Mouse (Mus musculus) limb, embryonic 14.5 days (tissue): Measurements from ENCODE around the gene Haus8. TPM values are rescaled to one million over a fixed set of nuclear protein-coding genes. Genes with fewer than 3 reads are reported as not detected.
"Not testable (repeated sequence)": the region's sequence is repeated elsewhere in the genome, so short reads cannot be mapped to it uniquely, and the experiment has no call there.

Experiments
- ATAC-seq: fragments of 200-750 bp; cut with Nextera tagmentation; 2 replicates; pipeline ENCODE4 v1.8.0; 2017; ENCODE audit warnings: low read depth, moderate number of reproducible peaks, moderate TSS enrichment; ENCODE audit not compliant: low FRiP score
- DNase-seq: peaks from one replicate; pipeline ENCODE4 v3.0.0-alpha.2; 2015; ENCODE audit warnings: low spot score
- H3K27ac ChIP-seq: fragments of 300-500 bp; sonication (generic); replicated peaks from 2 replicates; pipeline ENCODE4 v1.5.1; 2014; ENCODE audit warnings: low read depth, mild to moderate bottlenecking, low read length, moderate library complexity, mixed read lengths
- H3K27me3 ChIP-seq: fragments of 300-500 bp; sonication (generic); 2 replicates; pipeline ENCODE4 v1.6.1; 2014; ENCODE audit warnings: low read length, mixed read lengths; ENCODE audit not compliant: control insufficient read depth, insufficient read depth
- H3K36me3 ChIP-seq: fragments of 300-500 bp; sonication (generic); 2 replicates; pipeline ENCODE4 v1.6.1; 2014; ENCODE audit warnings: mild to moderate bottlenecking, low read length, moderate library complexity, mixed read lengths; ENCODE audit not compliant: control insufficient read depth, insufficient read depth
- H3K4me1 ChIP-seq: fragments of 300-500 bp; sonication (generic); 2 replicates; pipeline ENCODE4 v1.6.1; 2014; ENCODE audit warnings: antibody characterized with exemption, low read length, mixed read lengths; ENCODE audit not compliant: control insufficient read depth, insufficient read depth
- H3K4me2 ChIP-seq: fragments of 300-500 bp; sonication (generic); replicated peaks from 2 replicates; pipeline ENCODE4 v1.6.1; 2014; ENCODE audit warnings: low read depth, mild to moderate bottlenecking, low read length, moderate library complexity; ENCODE audit not compliant: severe bottlenecking
- H3K4me3 ChIP-seq: fragments of 300-500 bp; sonication (generic); replicated peaks from 2 replicates; pipeline ENCODE4 v1.5.1; 2014; ENCODE audit warnings: low read length
- H3K9ac ChIP-seq: fragments of 300-500 bp; sonication (generic); 2 replicates; pipeline ENCODE4 v1.6.1; 2014; ENCODE audit warnings: mild to moderate bottlenecking, low read depth, low read length, moderate library complexity; ENCODE audit not compliant: severe bottlenecking
- H3K9me3 ChIP-seq: fragments of 300-500 bp; sonication (generic); 2 replicates; pipeline ENCODE4 v1.6.1; 2016; ENCODE audit warnings: low read length; ENCODE audit not compliant: control insufficient read depth
- POLR2A ChIP-seq: fragments of 200-500 bp; IDR thresholded peaks from 2 replicates; pipeline ENCODE4 v1.8.0; 2012; ENCODE audit warnings: inconsistent platforms, mild to moderate bottlenecking, moderate library complexity, borderline replicate concordance; ENCODE audit not compliant: insufficient read depth, insufficient read length; ENCODE audit errors: extremely low read depth
- WGBS: fragments of 180-500 bp; shearing (Covaris S2); extraction: QIAGEN DNeasy Blood & Tissue Kit; methylation state at CpG from one replicate; pipeline ENCODE4 v1.1.7; 2014; 5-methylcytosine and 5-hydroxymethylcytosine counted together
- polyA plus RNA-seq, 2 experiments: library from polyadenylated mRNA; depleted of rRNA in 1 of 2; stranded (reverse) in 1 of 2; unstranded in 1 of 2; fragments of >200 nt; fragmentation: Nextera tagmentation in 1 of 2; extraction: Ambion mirVana in 1 of 2; gene quantifications; 2 replicates each; pipeline versions ENCODE4 v1.2.1 to v1.2.3; 2012 to 2014

The Haus8 gene
- polyA plus RNA-seq, 2 experiments: 30.8 to 41.9 TPM

GRCm38 (mm10) chr8:71282621-71283020 lies 9.9 kb upstream of the Haus8 start:
- peak; percentile 40 for DNase-seq
- H3K9ac ChIP-seq: no peak overlapping the region
- no peak overlapping the region for H3K4me2 ChIP-seq
- WGBS: 45% methylated on average over 5 of the region's 5 CpGs
- H3K27ac ChIP-seq: peak overlapping the region; percentile 33; the same call in 1 of the 2 replicates
- no peak for TF ChIP-seq POLR2A
- H3K36me3 ChIP-seq: no peaks in the 10 kb centered on the region
- no peaks in the 10 kb centered on the region for H3K9me3 ChIP-seq
- no peak overlapping the region for H3K4me3 ChIP-seq
- H3K27me3 ChIP-seq: no peaks in the 10 kb centered on the region
- no peak for ATAC-seq
- H3K4me1 ChIP-seq: peaks cover 12% of the 10 kb centered on the region; the same call in 1 of the 2 replicates

- H3K4me3 ChIP-seq, DNase-seq, H3K4me2 ChIP-seq, H3K9ac ChIP-seq, H3K27ac ChIP-seq, H3K9me3 ChIP-seq, H3K36me3 ChIP-seq, H3K27me3 ChIP-seq, ATAC-seq: not testable (repeated sequence)
- peaks cover 12% of the 10 kb centered on the region; the same call in 1 of the 2 replicates for H3K4me1 ChIP-seq
- WGBS: 90% methylated on average over 1 of the region's 1 CpGs
These were observed 9.0 kb upstream of the Haus8 start for GRCm38 (mm10) chr8:71281731-71282130.

DNA sequence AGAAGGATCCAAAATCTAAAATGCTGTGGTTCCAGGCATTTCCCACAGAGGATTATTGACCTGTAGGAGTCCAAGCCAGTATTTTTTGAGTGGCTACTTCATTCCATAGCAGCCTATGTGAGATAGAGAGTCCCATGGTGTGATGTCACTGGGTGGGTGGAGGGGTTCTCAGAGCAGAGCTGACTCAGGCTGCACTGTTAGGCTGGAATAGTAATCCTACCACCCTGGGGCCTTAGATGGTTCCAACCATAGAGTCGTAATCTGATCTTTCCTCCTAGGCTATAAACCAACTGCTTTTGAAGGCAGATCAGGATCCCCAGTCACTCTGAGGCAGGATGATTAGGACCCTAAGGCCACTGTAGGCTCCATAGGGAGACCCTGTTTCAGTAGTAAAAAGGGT lies 6.7 kb upstream of the Haus8 start:
- H3K4me3 ChIP-seq, H3K27me3 ChIP-seq, H3K9ac ChIP-seq, DNase-seq, H3K27ac ChIP-seq, H3K9me3 ChIP-seq, H3K4me2 ChIP-seq, H3K36me3 ChIP-seq, ATAC-seq: not testable (repeated sequence)
- H3K4me1 ChIP-seq: peaks cover 12% of the 10 kb centered on the region; the same call in 1 of the 2 replicates
- WGBS: 50% methylated on average over 1 of the region's 1 CpGs

DNA sequence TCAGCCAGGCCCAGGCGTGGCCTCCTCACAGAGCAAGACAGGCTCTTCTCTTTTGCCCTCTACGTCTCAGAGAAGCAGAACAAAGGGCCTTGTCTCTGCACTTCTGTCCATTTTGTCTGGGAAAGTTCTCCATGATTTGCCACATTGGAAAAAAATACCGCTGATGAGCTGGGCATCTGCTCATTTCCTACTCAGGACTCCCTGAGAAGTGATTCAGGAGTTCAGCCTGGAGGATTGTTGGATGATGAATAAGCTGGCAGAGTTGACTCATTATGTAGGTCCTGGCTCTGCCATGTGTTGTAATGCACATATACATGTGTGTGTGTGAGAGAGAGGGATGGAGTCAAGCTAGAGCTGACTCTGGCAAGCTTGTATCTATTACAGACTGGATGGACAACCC lies 3.4 kb upstream of the Haus8 start:
- Histone ChIP-seq H3K4me1 (peaks cover 14% of the 10 kb centered on the region), H3K27me3 (no peaks in the 10 kb centered on the region), H3K9me3 (no peaks in the 10 kb centered on the region), H3K9ac (no peak overlapping the region), H3K27ac (no peak overlapping the region), H3K36me3 (no peaks in the 10 kb centered on the region), H3K4me3 (no peak overlapping the region), H3K4me2 (no peak overlapping the region)
- WGBS: 91% methylated on average over 3 of the region's 3 CpGs
- no peak for DNase-seq
- ATAC-seq: no peak
- no peak for TF ChIP-seq POLR2A

GRCm38 (mm10) chr8:71274478-71274877 lies 1.7 kb upstream of the Haus8 start:
- Histone ChIP-seq H3K4me3 (no peak overlapping the region), H3K27ac (no peak overlapping the region), H3K9me3 (no peaks in the 10 kb centered on the region), H3K9ac (no peak overlapping the region), H3K36me3 (no peaks in the 10 kb centered on the region), H3K4me1 (peaks cover 14% of the 10 kb centered on the region), H3K4me2 (no peak overlapping the region), H3K27me3 (no peaks in the 10 kb centered on the region)
- TF ChIP-seq POLR2A: no peak
- DNase-seq (no peak), ATAC-seq (no peak)

- peak; percentile 22 for DNase-seq
- H3K4me3 ChIP-seq: peak overlapping the region; percentile 75
- no peaks in the 10 kb centered on the region for H3K36me3 ChIP-seq
- peak overlapping the region; percentile 77 for H3K27ac ChIP-seq
- peaks cover 14% of the 10 kb centered on the region for H3K4me1 ChIP-seq
- WGBS: 2% methylated on average over 12 of the region's 14 CpGs
- H3K4me2 ChIP-seq: peak overlapping the region; percentile 89
- H3K9me3 ChIP-seq: no peaks in the 10 kb centered on the region
- TF ChIP-seq POLR2A: no peak
- ATAC-seq: no peak
- H3K9ac ChIP-seq: peak overlapping the region; percentile 65
- no peaks in the 10 kb centered on the region for H3K27me3 ChIP-seq
These were observed 397 bp upstream of the Haus8 start for GRCm38 (mm10) chr8:71273151-71273510.
